Mouse (Mus musculus) adrenal gland, adult 18-20 months (tissue): ENCODE measurements around the gene Pacs1. TPM values are rescaled to one million over a fixed set of nuclear protein-coding genes. Genes with fewer than 3 reads are reported as not detected.
"Not testable (repeated sequence)": the region's sequence is repeated elsewhere in the genome, so short reads cannot be mapped to it uniquely, and the experiment has no call there.

Experiments used
- DNase-seq, 2 experiments: peaks; one replicate each; pipeline ENCODE4 v3.0.0; 2021 to 2022; ENCODE audit warnings: low spot score in 2 of 2
- total RNA-seq, 2 experiments: library from RNA; stranded (reverse); gene quantifications; 1 replicate in 1 of 2; 2 replicates in 1 of 2; pipeline ENCODE4 v1.2.3; 2021

Gene Pacs1
- total RNA-seq, 2 experiments from 2014 or later: 15.1 to 20.7 TPM

- DNase-seq: peak; percentile 63 to 67
Observed at GRCm38 (mm10) chr19:5098363-5099143, 174.4 kb downstream of the Pacs1 start, which contains the start of gene Cnih2. Cnih2 (minus strand) TSS chr19:5098521.

- DNase-seq: no peak
Observed at GRCm38 (mm10) chr19:5097521-5098362, 175.2 kb downstream of the Pacs1 start.

GRCm38 (mm10) chr19:5095887-5096474 is 176.9 kb downstream of the Pacs1 start:
- no peak for DNase-seq

GRCm38 (mm10) chr19:5094746-5095417 is 178.0 kb downstream of the Pacs1 start:
- no peak for DNase-seq

- DNase-seq: peak; percentile 89 to 92
Observed at GRCm38 (mm10) chr19:5094243-5094632, 178.7 kb downstream of the Pacs1 start.

GRCm38 (mm10) chr19:5093481-5094242 is 179.3 kb downstream of the Pacs1 start:
- DNase-seq: no peak

GRCm38 (mm10) chr19:5092083-5092482 is 180.8 kb downstream of the Pacs1 start:
- DNase-seq: no peak

- DNase-seq: no peak
Observed at GRCm38 (mm10) chr19:5089324-5089723, 183.6 kb downstream of the Pacs1 start.

- peak; percentile 89 to 90 for DNase-seq
Observed at GRCm38 (mm10) chr19:5087884-5088728, 184.8 kb downstream of the Pacs1 start, which contains the start of gene Yif1a. Yif1a (plus strand) TSS chr19:5088538.

GRCm38 (mm10) chr19:5086533-5086932 is 186.4 kb downstream of the Pacs1 start:
- not testable (repeated sequence) for DNase-seq

- DNase-seq: peak; percentile 56
Observed at GRCm38 (mm10) chr19:5085145-5085863, 187.6 kb downstream of the Pacs1 start, which contains the start of gene Tmem151a. Tmem151a (minus strand) TSS chr19:5085531.

- DNase-seq: no peak
Observed at GRCm38 (mm10) chr19:5084834-5085144, 188.1 kb downstream of the Pacs1 start.

- DNase-seq: no peak
Observed at GRCm38 (mm10) chr19:5083961-5084833, 188.7 kb downstream of the Pacs1 start.
